Mouse (Mus musculus) small intestine, adult 2 months (tissue): Measurements from ENCODE around the gene Eif3a.

Experiments
- CTCF ChIP-seq: fragments of 200-500 bp; IDR thresholded peaks from 2 replicates; pipeline ENCODE4 v1.5.1; 2012; ENCODE audit warnings: low read depth, mild to moderate bottlenecking, control low read depth, inconsistent platforms, low read length, moderate library complexity, mixed read lengths; ENCODE audit not compliant: insufficient replicate concordance, insufficient read length; ENCODE audit errors: extremely low read depth
- POLR2A ChIP-seq: fragments of 200-500 bp; IDR thresholded peaks from 2 replicates; pipeline ENCODE4 v1.6.1; 2012; ENCODE audit warnings: low read depth, mild to moderate bottlenecking, control low read depth, inconsistent platforms, low read length, moderate library complexity

DNA sequence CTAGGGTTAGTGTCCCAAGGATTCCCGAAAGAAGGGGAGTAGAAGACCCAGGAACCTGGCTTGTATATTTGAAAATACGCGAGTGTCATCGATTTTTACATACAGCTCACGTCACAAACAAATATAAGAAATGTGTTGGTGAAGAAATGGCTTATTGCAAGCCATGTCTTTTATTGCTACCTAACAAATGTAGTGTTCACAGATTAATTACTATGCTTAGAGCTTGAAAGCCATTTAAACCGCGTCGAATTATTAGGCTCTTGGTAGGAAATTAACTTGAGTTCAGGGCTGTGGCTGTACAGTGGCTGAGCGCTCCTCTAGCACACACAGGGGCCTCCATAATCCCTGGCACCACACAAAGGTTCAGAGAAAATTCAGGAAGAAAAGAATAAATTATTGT lies 706 bp upstream of the Eif3a start:
- TF ChIP-seq POLR2A (no peak), CTCF (no peak)
